Mouse (Mus musculus) spleen, postnatal 36 days (tissue): ENCODE data around the gene Csrnp1.

Experiments used
- DNase-seq, 2 experiments: peaks; one replicate each; pipeline ENCODE4 v3.0.0; 2022; ENCODE audit warnings: low spot score in 2 of 2, mixed read lengths in 1 of 2

Gene Csrnp1

DNA sequence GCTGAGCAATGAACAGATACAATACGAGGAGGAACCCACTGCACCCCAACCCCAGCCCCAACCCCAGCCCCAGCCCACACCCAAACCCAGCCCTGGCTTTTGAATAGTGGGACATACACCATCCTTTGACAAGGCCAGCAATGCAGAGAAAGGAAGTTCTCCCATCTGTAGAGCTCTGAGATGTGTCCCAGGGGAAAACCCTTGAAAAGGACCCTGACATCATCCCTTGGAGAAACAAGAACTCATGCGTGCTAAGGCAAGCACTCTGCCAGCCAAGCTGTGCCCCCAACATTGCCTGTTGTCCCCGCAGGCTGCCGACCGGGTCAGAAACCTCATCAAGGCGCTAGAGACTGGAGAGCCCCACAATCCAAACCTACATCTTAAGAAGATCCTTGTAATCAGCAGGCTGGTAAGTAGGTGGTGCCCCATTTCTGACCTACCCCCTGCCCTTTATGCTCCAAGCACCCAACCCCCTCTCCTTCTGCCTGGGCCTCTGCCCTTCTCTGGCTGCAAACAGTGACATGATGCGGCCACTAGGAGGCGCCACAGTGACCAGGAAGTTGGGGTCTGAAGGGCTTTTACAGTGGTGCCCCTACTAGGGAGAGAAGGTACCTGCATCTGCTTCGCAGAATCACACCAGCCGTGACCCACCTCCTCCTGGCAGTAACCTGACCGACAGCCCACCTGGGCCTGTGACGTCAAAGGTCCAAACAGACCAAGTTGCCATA lies 39.1 kb downstream of the Csrnp1 start:
- peak in 1 of 2 experiments; percentile 26 for DNase-seq

DNA sequence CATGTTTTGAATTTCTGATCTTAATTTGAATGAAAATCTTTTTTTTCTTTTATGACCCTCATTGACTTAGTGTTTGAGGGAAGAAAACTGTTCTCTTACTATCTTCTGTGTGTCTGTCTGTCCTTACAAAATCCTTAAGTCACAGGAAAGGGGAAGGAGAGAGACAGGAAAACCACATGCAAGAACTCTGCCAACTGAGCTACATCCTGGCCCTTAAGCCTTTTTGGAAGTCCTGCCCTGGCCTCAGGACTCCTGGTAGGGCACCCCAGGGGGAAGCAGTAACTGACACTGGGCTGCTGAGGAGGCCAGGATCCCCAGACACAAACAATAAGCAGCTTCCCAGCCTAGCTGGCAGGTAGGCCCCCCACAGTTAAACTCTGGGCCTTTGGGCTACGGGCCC lies 41.1 kb downstream of the Csrnp1 start:
- DNase-seq: no peak

DNA sequence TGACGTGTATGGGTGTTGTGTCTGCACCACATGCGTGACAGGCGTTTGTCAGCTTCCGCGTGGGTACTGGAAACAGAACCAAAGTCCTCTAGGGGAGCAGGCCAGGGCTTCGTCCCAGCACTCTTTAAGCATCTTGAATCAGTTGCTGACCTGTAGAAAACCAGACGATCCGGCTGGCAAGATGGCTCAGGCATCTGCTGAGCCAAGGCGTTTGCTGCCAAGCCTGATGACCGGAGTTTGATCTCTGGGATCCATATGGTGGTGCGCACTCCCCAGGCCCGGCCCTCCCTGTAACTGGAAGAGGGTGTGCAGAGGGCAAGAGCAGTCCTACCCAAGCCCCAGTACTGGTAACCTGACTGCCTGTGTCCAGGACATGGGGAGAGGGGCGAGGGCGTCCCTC lies 42.6 kb downstream of the Csrnp1 start:
- DNase-seq: no peak

DNA sequence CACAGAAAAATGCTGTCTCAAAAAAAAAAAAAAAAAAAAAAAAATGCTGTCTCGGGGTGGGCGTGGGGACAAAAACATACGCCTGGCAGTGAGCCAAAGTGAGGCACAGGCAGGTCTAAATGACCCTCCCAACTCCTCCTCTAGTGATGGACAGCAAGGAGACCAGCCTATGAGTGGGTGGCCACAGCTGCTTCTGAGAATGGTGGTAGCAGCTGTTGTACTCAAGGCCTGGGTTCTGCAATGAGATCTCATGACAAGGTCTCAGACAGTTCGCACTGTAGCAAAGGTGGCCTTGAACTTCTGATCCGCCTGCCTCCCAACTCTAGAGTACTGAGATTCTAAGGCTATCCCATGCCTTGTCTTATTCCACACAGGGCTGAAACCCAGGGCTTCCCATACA lies 43.1 kb downstream of the Csrnp1 start:
- DNase-seq: no peak

DNA sequence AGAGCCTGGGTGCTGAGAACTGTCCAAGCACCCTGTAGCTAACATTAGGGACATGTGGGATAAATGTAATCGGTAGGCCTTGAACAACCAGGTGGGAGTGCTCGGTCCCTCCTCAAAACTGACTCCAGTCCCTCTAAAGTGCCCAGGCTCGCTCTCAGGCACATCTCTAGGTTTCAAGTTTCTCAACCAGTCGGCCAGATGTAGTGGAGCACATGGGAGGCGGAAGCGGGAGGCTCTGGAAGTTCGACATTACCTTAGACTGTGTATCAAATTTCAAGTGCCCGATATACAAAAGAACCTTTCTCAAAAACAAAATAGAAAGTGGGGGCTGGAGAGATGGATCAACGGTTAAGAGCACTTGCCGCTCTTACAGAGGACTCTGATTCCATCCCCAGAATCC lies 44.8 kb downstream of the Csrnp1 start:
- no peak for DNase-seq

DNA sequence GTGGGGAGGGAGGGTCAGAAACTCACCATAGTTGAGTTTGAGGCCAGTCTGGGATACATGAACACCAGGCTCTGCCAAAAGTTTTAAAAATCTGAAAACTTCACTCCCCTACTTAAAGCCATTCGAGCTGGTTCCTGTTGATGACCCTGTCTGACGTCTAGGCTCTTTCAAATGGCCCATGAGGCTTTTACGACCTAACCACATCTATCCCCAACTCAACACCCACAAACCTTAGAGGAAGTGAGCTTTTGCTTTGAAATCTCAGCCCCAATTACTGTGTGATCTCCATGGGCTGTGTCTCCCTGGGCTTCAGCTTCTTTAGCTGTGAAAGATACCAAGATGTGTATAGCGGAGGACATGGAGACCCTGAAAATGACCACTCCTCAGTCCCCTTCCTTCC lies 46.0 kb downstream of the Csrnp1 start:
- no peak for DNase-seq

DNA sequence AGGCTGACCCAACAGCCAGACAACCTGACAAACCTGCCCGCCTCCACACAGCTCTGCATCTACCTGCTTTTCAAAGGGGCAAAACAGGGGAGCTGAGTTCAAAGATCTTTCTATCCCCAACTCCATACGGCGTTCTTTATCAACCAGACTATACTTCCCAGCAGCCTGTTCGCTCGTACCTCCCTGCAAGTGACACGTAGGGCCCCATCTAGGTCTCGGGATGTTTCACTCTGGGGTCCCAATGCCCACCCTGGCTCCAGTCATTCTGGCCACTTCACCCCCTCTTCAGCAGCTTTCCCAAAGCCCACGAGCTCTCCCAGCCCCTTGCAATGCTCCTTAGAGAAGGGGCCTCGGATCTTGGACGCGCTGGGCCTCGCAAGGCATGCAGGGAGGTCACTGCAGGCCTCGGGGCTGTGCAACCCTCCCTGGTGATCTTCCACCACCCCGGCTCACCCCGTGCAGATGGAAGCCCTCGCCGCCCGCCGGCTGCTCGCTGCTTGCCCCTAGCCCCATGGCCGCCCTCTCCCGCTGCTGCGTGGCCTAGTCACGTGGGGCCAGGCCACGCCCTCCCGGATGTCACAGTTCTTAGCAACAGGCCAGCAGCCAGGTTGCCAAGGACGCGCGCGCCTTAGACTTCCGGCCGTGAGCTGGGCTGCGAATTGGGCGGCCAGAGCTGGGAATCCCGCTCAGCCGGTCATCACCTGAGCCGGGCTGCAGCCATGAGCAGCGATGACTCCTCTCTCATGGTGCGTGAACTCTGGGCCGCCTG lies 47.3 kb downstream of the Csrnp1 start, which contains the start of the genes Gorasp1 and Ttc21a:
Gene Gorasp1, minus strand, starts transcription at position 561 of the 769 bp plus-strand sequence.
Gene Ttc21a, plus strand, starts transcription at position 602 of the 769 bp plus-strand sequence.
- DNase-seq: peak; percentile 87 to 89

DNA sequence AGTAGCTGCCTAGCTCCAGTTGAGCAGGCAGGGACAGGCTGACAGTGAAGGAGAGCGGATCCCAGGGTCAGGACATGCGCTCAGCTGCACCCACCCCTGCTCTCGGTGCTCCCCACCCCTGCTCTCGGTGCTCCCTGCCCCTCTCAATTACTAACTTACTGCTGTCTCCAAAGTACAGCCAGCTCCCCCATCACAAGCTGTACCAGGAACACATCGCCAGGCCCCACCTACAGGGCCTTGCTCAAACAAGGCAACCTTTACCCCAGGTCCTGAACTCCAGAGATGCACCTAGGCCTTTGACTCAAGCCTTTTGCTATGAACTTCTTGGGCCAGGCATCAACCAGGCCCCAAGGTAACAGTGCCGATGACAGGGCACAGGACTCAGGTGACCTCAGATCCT lies 50.8 kb downstream of the Csrnp1 start:
- no peak for DNase-seq

DNA sequence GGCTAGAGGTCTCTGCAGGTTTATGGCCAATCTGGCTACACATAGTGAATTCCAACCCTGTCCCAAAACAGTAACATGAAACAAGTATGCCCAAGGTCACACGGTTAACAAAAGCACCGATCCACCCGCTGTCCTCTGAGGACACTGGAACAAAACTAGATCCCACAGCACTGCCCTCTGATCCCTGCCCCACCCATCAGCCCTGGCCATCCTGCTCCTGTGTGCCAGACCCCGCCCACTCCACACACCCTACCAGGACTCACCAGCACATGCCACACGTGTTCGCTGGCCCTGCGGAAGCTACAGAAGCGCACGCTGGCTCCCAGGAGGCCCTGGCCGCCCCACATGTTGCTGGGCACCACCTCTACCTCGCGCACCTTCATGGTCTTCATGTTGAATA lies 52.1 kb downstream of the Csrnp1 start:
- no peak for DNase-seq

DNA sequence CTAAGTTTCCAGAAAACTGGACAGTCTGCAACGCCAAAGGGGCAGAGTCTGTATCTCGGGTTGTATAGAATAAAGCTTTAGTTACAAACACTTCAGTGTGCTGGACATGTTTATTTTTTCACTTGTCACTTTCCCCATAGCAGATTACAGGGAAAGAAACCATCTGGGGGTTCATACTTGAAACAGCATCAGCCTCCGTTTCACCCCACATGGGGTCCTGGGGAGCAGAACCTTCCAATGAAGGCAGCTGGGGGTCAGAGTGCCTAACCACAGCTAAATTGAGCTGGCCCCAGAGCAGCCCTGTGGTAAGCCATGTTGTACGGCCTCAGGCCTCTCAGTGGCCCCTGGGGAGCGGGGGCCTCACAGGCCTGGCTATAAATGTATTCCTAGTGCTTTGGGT lies 58.0 kb downstream of the Csrnp1 start:
- DNase-seq: no peak

DNA sequence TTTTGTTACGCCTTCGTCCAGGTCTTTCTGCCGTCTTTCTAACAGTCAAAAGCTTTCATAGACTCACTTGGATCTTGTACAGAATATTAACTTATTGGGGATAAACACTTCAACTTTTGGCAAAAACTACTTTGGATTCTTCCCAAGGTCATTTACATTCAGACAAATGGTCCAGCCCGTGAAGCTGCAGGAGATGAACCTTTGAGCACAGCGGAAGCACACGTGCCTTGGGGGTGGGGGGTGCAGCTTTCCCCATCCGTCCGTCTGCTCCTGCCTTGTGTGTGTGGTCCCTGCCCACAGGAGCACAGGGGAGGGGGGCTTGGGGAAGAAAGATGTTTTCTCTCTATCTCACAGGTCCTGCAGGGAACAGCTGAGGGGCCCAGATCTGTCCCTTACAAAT lies 58.7 kb downstream of the Csrnp1 start:
- no peak for DNase-seq

DNA sequence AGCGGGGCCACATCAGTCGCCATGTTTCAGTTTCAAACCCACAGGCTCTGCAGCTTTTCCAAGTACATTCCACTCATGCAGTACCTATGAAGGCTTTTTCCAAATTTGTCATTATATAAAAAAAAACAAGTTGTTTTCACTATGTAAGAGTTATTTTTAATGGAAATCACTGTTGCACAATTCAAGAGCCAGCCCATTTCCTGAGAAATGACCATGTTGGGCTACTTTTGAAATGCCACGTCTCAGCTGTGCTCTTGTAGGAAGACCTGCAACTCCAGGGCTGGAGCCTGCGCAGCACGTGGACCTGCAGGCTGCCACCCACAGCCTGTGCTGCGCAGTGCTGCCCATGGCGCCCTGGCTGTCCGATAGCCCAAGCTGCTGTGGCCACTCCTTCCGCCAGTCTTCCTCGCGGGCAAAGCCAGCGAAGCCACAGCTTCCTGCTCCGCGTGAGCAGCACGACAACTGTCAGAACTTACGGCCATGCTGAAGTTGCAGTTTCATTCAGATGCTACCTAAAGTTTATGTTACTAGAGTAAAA lies 59.3 kb downstream of the Csrnp1 start:
- no peak for DNase-seq

DNA sequence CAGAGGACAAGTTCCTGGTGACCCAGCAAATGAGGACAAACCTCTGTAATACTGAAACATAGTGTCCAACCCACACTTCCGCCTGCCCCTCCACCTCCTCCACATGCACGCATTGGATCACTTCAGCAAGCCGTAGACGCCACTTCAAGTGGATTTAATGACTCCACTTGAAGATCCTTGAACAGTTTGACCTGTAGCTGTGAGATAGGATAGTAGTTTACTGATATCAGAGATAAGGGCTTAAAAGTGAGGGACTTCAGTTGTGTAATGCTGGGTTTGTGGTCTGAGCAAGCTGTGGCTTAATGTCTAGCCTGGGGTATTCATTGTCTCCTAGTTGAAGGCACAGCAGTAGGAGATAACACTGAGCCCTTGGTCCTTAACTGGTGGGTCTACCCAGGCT lies 61.0 kb downstream of the Csrnp1 start:
- no peak for DNase-seq
